Mouse (Mus musculus): ENCODE data around the gene Bfsp2. TPM values are rescaled to one million over a fixed set of nuclear protein-coding genes. Genes with fewer than 3 reads are reported as not detected.

Gene Bfsp2
- polyA plus RNA-seq, 1 experiment from 2014 or later, result not detected

- Histone ChIP-seq H3K27ac (no peak overlapping the region), H3K4me3 (ENCODE audit: inconsistent target) (no peak overlapping the region), H3K79me2 (ENCODE audit: inconsistent target) (no peaks in the 10 kb centered on the region), H3K36me3 (ENCODE audit: inconsistent target) (no peaks in the 10 kb centered on the region)
- 58% methylated on average over 6 of the region's 6 CpGs for WGBS (ENCODE audit: missing documents)
Observed at GRCm38 (mm10) chr9:103391796-103392372, 88.3 kb downstream of the Bfsp2 start.

GRCm38 (mm10) chr9:103389261-103389660 lies 91.0 kb downstream of the Bfsp2 start:
- WGBS (ENCODE audit: missing documents), result 93% methylated on average over 6 of the region's 6 CpGs
- Histone ChIP-seq H3K36me3 (ENCODE audit: inconsistent target) (no peaks in the 10 kb centered on the region), H3K79me2 (ENCODE audit: inconsistent target) (no peaks in the 10 kb centered on the region), H3K4me3 (ENCODE audit: inconsistent target) (no peak overlapping the region), H3K27ac (no peak overlapping the region)

- Histone ChIP-seq H3K79me2 (ENCODE audit: inconsistent target) (no peaks in the 10 kb centered on the region), H3K36me3 (ENCODE audit: inconsistent target) (no peaks in the 10 kb centered on the region), H3K4me3 (ENCODE audit: inconsistent target) (no peak overlapping the region), H3K27ac (no peak overlapping the region)
- 91% methylated on average over 10 of the region's 10 CpGs for WGBS (ENCODE audit: missing documents)
Observed at GRCm38 (mm10) chr9:103387011-103387653, 93.1 kb downstream of the Bfsp2 start.

- WGBS (ENCODE audit: missing documents), result 92% methylated on average over 5 of the region's 5 CpGs
- Histone ChIP-seq H3K4me3 (ENCODE audit: inconsistent target) (no peak overlapping the region), H3K36me3 (ENCODE audit: inconsistent target) (no peaks in the 10 kb centered on the region), H3K79me2 (ENCODE audit: inconsistent target) (no peaks in the 10 kb centered on the region), H3K27ac (no peak overlapping the region)
Observed at GRCm38 (mm10) chr9:103386573-103386972, 93.6 kb downstream of the Bfsp2 start.

GRCm38 (mm10) chr9:103385600-103385999 lies 94.6 kb downstream of the Bfsp2 start:
- H3K4me3 ChIP-seq (ENCODE audit: inconsistent target), result no peak overlapping the region
- H3K27ac ChIP-seq, result no peak overlapping the region
- WGBS (ENCODE audit: missing documents), result 38% methylated on average over 1 of the region's 1 CpGs
- no peaks in the 10 kb centered on the region for H3K79me2 ChIP-seq (ENCODE audit: inconsistent target)
- H3K36me3 ChIP-seq (ENCODE audit: inconsistent target), result no peaks in the 10 kb centered on the region

- Histone ChIP-seq H3K36me3 (ENCODE audit: inconsistent target) (no peaks in the 10 kb centered on the region), H3K79me2 (ENCODE audit: inconsistent target) (no peaks in the 10 kb centered on the region), H3K4me3 (ENCODE audit: inconsistent target) (no peak overlapping the region), H3K27ac (no peak overlapping the region)
- WGBS (ENCODE audit: missing documents), result 89% methylated on average over 4 of the region's 4 CpGs
Observed at GRCm38 (mm10) chr9:103384141-103384796, 96.0 kb downstream of the Bfsp2 start.

GRCm38 (mm10) chr9:103383576-103383975 lies 96.6 kb downstream of the Bfsp2 start:
- Histone ChIP-seq H3K4me3 (ENCODE audit: inconsistent target) (no peak overlapping the region), H3K36me3 (ENCODE audit: inconsistent target) (no peaks in the 10 kb centered on the region), H3K27ac (no peak overlapping the region), H3K79me2 (ENCODE audit: inconsistent target) (no peaks in the 10 kb centered on the region)
- WGBS (ENCODE audit: missing documents), result 70% methylated on average over 1 of the region's 1 CpGs

- Histone ChIP-seq H3K4me3 (ENCODE audit: inconsistent target) (no peak overlapping the region), H3K79me2 (ENCODE audit: inconsistent target) (no peaks in the 10 kb centered on the region), H3K27ac (no peak overlapping the region), H3K36me3 (ENCODE audit: inconsistent target) (no peaks in the 10 kb centered on the region)
- 52% methylated on average over 6 of the region's 6 CpGs for WGBS (ENCODE audit: missing documents)
Observed at GRCm38 (mm10) chr9:103382989-103383388, 97.2 kb downstream of the Bfsp2 start.

- Histone ChIP-seq H3K4me3 (ENCODE audit: inconsistent target) (no peak overlapping the region), H3K27ac (no peak overlapping the region), H3K79me2 (ENCODE audit: inconsistent target) (no peaks in the 10 kb centered on the region), H3K36me3 (ENCODE audit: inconsistent target) (no peaks in the 10 kb centered on the region)
- 97% methylated on average over 4 of the region's 4 CpGs for WGBS (ENCODE audit: missing documents)
Observed at GRCm38 (mm10) chr9:103380566-103380965, 99.7 kb downstream of the Bfsp2 start.

- Histone ChIP-seq H3K79me2 (ENCODE audit: inconsistent target) (no peaks in the 10 kb centered on the region), H3K4me3 (ENCODE audit: inconsistent target) (no peak overlapping the region), H3K36me3 (ENCODE audit: inconsistent target) (no peaks in the 10 kb centered on the region), H3K27ac (no peak overlapping the region)
- WGBS (ENCODE audit: missing documents), result 89% methylated on average over 8 of the region's 9 CpGs
Observed at GRCm38 (mm10) chr9:103379199-103379598, 101.0 kb downstream of the Bfsp2 start.

GRCm38 (mm10) chr9:103378686-103379085 lies 101.5 kb downstream of the Bfsp2 start:
- no peaks in the 10 kb centered on the region for H3K79me2 ChIP-seq (ENCODE audit: inconsistent target)
- H3K4me3 ChIP-seq (ENCODE audit: inconsistent target), result no peak overlapping the region
- WGBS (ENCODE audit: missing documents), result 90% methylated on average over 10 of the region's 10 CpGs
- no peaks in the 10 kb centered on the region for H3K36me3 ChIP-seq (ENCODE audit: inconsistent target)
- H3K27ac ChIP-seq, result no peak overlapping the region

GRCm38 (mm10) chr9:103376346-103377320 lies 103.6 kb downstream of the Bfsp2 start:
- Histone ChIP-seq H3K4me3 (ENCODE audit: inconsistent target) (no peak overlapping the region), H3K36me3 (ENCODE audit: inconsistent target) (no peaks in the 10 kb centered on the region), H3K79me2 (ENCODE audit: inconsistent target) (no peaks in the 10 kb centered on the region), H3K27ac (no peak overlapping the region)
- 92% methylated on average over 7 of the region's 7 CpGs for WGBS (ENCODE audit: missing documents)
